13 mouse cellular contexts compared by ENCODE assay signal in the genomic region with DNA sequence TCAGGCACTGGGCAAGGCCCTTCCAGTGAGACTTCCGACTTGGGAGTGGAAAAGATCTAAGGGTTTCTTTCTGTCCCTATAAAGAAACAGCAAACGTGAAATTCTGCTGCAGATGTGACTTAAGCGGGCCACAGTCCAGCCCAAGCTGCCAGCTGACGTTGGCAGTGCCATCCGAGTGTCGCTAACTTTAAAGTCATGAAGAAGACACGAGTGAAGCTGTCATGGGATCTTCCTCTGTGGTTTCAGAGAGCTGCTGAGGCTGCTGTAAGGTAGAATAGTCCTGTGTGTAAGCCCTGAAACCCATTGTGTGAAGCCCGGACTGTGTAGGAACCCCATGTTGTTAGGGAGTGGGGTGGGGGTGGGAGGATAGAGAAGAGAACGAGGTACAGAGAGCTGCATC. TPM values are rescaled to one million over a fixed set of nuclear protein-coding genes. Genes with fewer than 3 reads are reported as not detected.
"Had no signal": no experiment of that assay in that cellular context is flagged by ENCODE, and none has a peak within 500 bp of the region (broad histone marks: within the 10 kb centered on the region; RNA-seq: fewer than 3 reads in every experiment).

No protein-coding gene starts in this region.

- DNase-seq: kidney, adult 11 months; liver; liver, embryonic 13.5 days; liver, postnatal 0 days; lung, postnatal 14 days; right cerebral cortex, postnatal 14 days had no signal

- ATAC-seq: liver, postnatal 0 days had no signal

RNA-seq across cellular contexts. Expression of gene Scimp, which starts 49.7 kb away (rescaled TPM):
- total RNA-seq: layer of hippocampus, adult 2 months; layer of hippocampus, postnatal 10 days; left cerebral cortex, postnatal 36 days; midbrain, postnatal 0 days had no signal
- polyA plus RNA-seq: limb, embryonic 12.5 days; midbrain, embryonic 12.5 days; midbrain, postnatal 0 days; neural tube, embryonic 12.5 days had no signal
